8 mouse cellular contexts compared by ENCODE assay signal in genomic region chr2:70620225-70620624, GRCm38 (mm10). TPM values are rescaled to one million over a fixed set of nuclear protein-coding genes. Genes with fewer than 3 reads are reported as not detected.
DNase-seq lines count a peak whose midpoint lies in the region; ATAC-seq and TF ChIP-seq lines count a peak whose summit lies in the region.

No protein-coding gene starts in this region.

- ATAC-seq in heart, embryonic 12.5 days (ENCODE audit: insufficient number of reproducible peaks, low FRiP score): no peak
- no peak for ATAC-seq in liver, embryonic 14.5 days (ENCODE audit: insufficient read depth)
- no peak for ATAC-seq in erythroblast, adult 5-6 weeks (replicated peaks; ENCODE audit: low FRiP score, poor library complexity, severe bottlenecking)

- no peaks in the 10 kb centered on the region for H3K27me3 ChIP-seq in heart, embryonic 10.5 days (ENCODE audit: insufficient read depth, poor library complexity, severe bottlenecking)
- no peaks in the 10 kb centered on the region for H3K27me3 ChIP-seq in heart, embryonic 12.5 days (replicated peaks)
- H3K27me3 ChIP-seq in liver, embryonic 14.5 days (ENCODE audit: control insufficient read depth, insufficient read depth, low read length): no peaks in the 10 kb centered on the region
- H3K27me3 ChIP-seq in small intestine, adult 2 months (ENCODE audit: control insufficient read depth, insufficient read depth, low read length): no peaks in the 10 kb centered on the region

- H3K9ac ChIP-seq in heart, embryonic 12.5 days: no peak overlapping the region
- H3K9ac ChIP-seq in liver, embryonic 14.5 days (replicated peaks): no peak overlapping the region

- peak; percentile 78 for DNase-seq in heart, embryonic 10.5 days (ENCODE audit: low spot score)
- DNase-seq in ES-CJ7 (ENCODE audit: low read depth, low spot score): peak; percentile 91
- peak; percentile 30 for DNase-seq in c-Kit-positive CD71-positive TER-119-positive erythroid progenitor cells, embryonic 14.5 days (ENCODE audit: low spot score)
- DNase-seq in kidney, postnatal 10 days: peak; percentile 67
- DNase-seq in liver, embryonic 14.5 days (ENCODE audit: low read depth in 3 of 3, low spot score in 3 of 3): peak in 2 of 3 experiments; percentile 16 to 22

- H3K27ac ChIP-seq in heart, embryonic 10.5 days: no peak overlapping the region
- H3K27ac ChIP-seq in heart, embryonic 12.5 days (ENCODE audit: poor library complexity, severe bottlenecking): no peak overlapping the region
- no peak overlapping the region for H3K27ac ChIP-seq in liver, embryonic 14.5 days
- H3K27ac ChIP-seq in small intestine, adult 2 months (ENCODE audit: insufficient read depth, low read depth, low read length): no peak overlapping the region

- H3K4me1 ChIP-seq in heart, embryonic 10.5 days: no peaks in the 10 kb centered on the region
- H3K4me1 ChIP-seq in heart, embryonic 12.5 days (replicated peaks): no peaks in the 10 kb centered on the region
- H3K4me1 ChIP-seq in liver, embryonic 14.5 days (replicated peaks; ENCODE audit: control insufficient read depth in 2 of 2, insufficient read depth in 2 of 2, low read length in 1 of 2): no peaks in the 10 kb centered on the region
- 0 out of 2 replicates have a peak, but pooled peaks cover 1% of the 10 kb centered on the region for H3K4me1 ChIP-seq in small intestine, adult 2 months (ENCODE audit: control insufficient read depth, insufficient read depth, insufficient read length, low read length)

- TF ChIP-seq POLR2A in small intestine, adult 2 months (IDR thresholded peaks at IDR 0.05; ENCODE audit: low read depth, low read length): no peak

- WGBS in heart, embryonic 10.5 days: 23% methylated on average over 6 of the region's 6 CpGs
- WGBS in heart, embryonic 12.5 days: 22% methylated on average over 6 of the region's 6 CpGs
- 24% methylated on average over 6 of the region's 6 CpGs for WGBS in liver, embryonic 14.5 days (ENCODE audit: insufficient replicate concordance)
- WGBS in small intestine, adult 2 months: 30% methylated on average over 6 of the region's 6 CpGs

- no peak for TF ChIP-seq EP300 in liver, embryonic 14.5 days (IDR thresholded peaks at IDR 0.05; ENCODE audit: low read depth)

- H3K36me3 ChIP-seq in heart, embryonic 10.5 days: no peaks in the 10 kb centered on the region
- no peaks in the 10 kb centered on the region for H3K36me3 ChIP-seq in heart, embryonic 12.5 days
- H3K36me3 ChIP-seq in liver, embryonic 14.5 days (replicated peaks; ENCODE audit: control insufficient read depth, insufficient read depth, low read depth): no peaks in the 10 kb centered on the region
- no peaks in the 10 kb centered on the region for H3K36me3 ChIP-seq in small intestine, adult 2 months (ENCODE audit: control insufficient read depth, insufficient read depth, low read length)

- TF ChIP-seq CTCF in liver, embryonic 14.5 days (IDR thresholded peaks at IDR 0.05; ENCODE audit: low read depth): peak; percentile 78
- peak; percentile 46; the same call in 1 of the 2 replicates for TF ChIP-seq CTCF in small intestine, adult 2 months (IDR thresholded peaks at IDR 0.05; ENCODE audit: extremely low read depth, insufficient read length, insufficient replicate concordance, low read depth, low read length)

- no peaks in the 10 kb centered on the region for H3K9me3 ChIP-seq in heart, embryonic 10.5 days
- H3K9me3 ChIP-seq in heart, embryonic 12.5 days (replicated peaks): no peaks in the 10 kb centered on the region
- H3K9me3 ChIP-seq in liver, embryonic 14.5 days (ENCODE audit: control insufficient read depth, low read length): no peaks in the 10 kb centered on the region

- no peak overlapping the region for H3K4me3 ChIP-seq in heart, embryonic 10.5 days
- no peak overlapping the region for H3K4me3 ChIP-seq in heart, embryonic 12.5 days
- H3K4me3 ChIP-seq in liver, embryonic 14.5 days (ENCODE audit: insufficient read depth in 1 of 2, low read depth in 2 of 2, low read length in 2 of 2): no peak overlapping the region
- H3K4me3 ChIP-seq in small intestine, adult 2 months (ENCODE audit: low read depth, low read length): no peak overlapping the region

- H3K4me2 ChIP-seq in heart, embryonic 12.5 days: no peak overlapping the region
- no peak overlapping the region for H3K4me2 ChIP-seq in liver, embryonic 14.5 days (ENCODE audit: low read depth)

RNA-seq across cellular contexts. Expression of gene Gorasp2, which starts 41.2 kb away (rescaled TPM):
- 198 and 205 TPM in 2 replicates for polyA plus RNA-seq in heart, embryonic 10.5 days (2016; fragmentation: Nextera tagmentation; extraction: Ambion mirVana)
- 158 and 165 TPM in 2 replicates for polyA plus RNA-seq in heart, embryonic 12.5 days (2016; fragmentation: Nextera tagmentation; extraction: Ambion mirVana)
- 22.9 and 24.5 TPM in 2 replicates for polyA plus RNA-seq in liver, embryonic 14.5 days (2012; rRNA removed)
- polyA plus RNA-seq in liver, embryonic 14.5 days (2014; fragmentation: Nextera tagmentation; extraction: Ambion mirVana): 50.5 and 51.8 TPM in 2 replicates
- polyA plus RNA-seq in small intestine, adult 2 months (2012; rRNA removed): 76.8 and 114 TPM in 2 replicates
- 51.6 and 57.8 TPM in 2 replicates for total RNA-seq in erythroblast, adult 5-6 weeks (2015; ENCODE audit: low replicate concordance)
- total RNA-seq in erythroblast, adult 5-6 weeks (2017; ENCODE audit: low replicate concordance): 7.0 and 10.2 TPM in 2 replicates

RNA-seq across cellular contexts. Expression of gene Gm26558, which starts 41.7 kb away (rescaled TPM):
- 3.8 and 4.6 TPM in 2 replicates for polyA plus RNA-seq in heart, embryonic 10.5 days (2016; fragmentation: Nextera tagmentation; extraction: Ambion mirVana)
- polyA plus RNA-seq in heart, embryonic 12.5 days (2016; fragmentation: Nextera tagmentation; extraction: Ambion mirVana): 3.4 and 4.0 TPM in 2 replicates
- 0.09 and 0.13 TPM in 2 replicates for polyA plus RNA-seq in liver, embryonic 14.5 days (2012; rRNA removed)
- polyA plus RNA-seq in liver, embryonic 14.5 days (2014; fragmentation: Nextera tagmentation; extraction: Ambion mirVana): 1.2 TPM in 2 replicates
- 0.36 and 0.58 TPM in 2 replicates for polyA plus RNA-seq in small intestine, adult 2 months (2012; rRNA removed)
- not detected in 2 replicates for total RNA-seq in erythroblast, adult 5-6 weeks (2015; ENCODE audit: low replicate concordance)
- total RNA-seq in erythroblast, adult 5-6 weeks (2017; ENCODE audit: low replicate concordance): not detected in 2 replicates

Comparison
In these comparisons a context has a peak if more than half of its experiments do, and no peak if none do; other contexts are left out.
1. DNase-seq: peak in every context shown above with its lines; median percentile 91 in ES-CJ7; 78 in heart, embryonic 10.5 days; 67 in kidney, postnatal 10 days; 30 in c-Kit-positive CD71-positive TER-119-positive erythroid progenitor cells, embryonic 14.5 days; 19 in liver, embryonic 14.5 days.